Mouse (Mus musculus) spleen, adult 2 months (tissue): ENCODE results near the gene Dedd2.

Experiments used
- CTCF ChIP-seq: fragments of 200-500 bp; IDR thresholded peaks from 2 replicates; pipeline ENCODE4 v1.5.1; 2011; ENCODE audit warnings: mild to moderate bottlenecking, inconsistent platforms; ENCODE audit not compliant: insufficient read depth, insufficient read length, insufficient replicate concordance; ENCODE audit errors: extremely low read depth
- POLR2A ChIP-seq: fragments of 200-500 bp; IDR thresholded peaks from 2 replicates; pipeline ENCODE4 v1.6.1; 2011; ENCODE audit warnings: low read depth, low read length, inconsistent platforms

- no peak for TF ChIP-seq POLR2A
- no peak for TF ChIP-seq CTCF
These were observed 36.3 kb downstream of the Dedd2 start for GRCm38 (mm10) chr7:25184091-25184490.
